Mouse (Mus musculus) ES-E14 (cell line): ENCODE data around the gene Mapk8ip1. TPM values are rescaled to one million over a fixed set of nuclear protein-coding genes. Genes with fewer than 3 reads are reported as not detected.

Experiments used
- DNase-seq: peaks from one replicate; pipeline ENCODE4 v3.0.0-alpha.2; 2013; ENCODE audit warnings: low read depth, low spot score
- H3K27ac ChIP-seq: 2 replicates; pipeline ENCODE4 v1.5.1; 2012; ENCODE audit warnings: low read depth, mild to moderate bottlenecking, low read length, moderate library complexity, mixed read lengths; ENCODE audit not compliant: poor library complexity, insufficient read depth, severe bottlenecking
- H3K36me3 ChIP-seq: 2 replicates; pipeline ENCODE4 v1.6.1; 2012; ENCODE audit warnings: mild to moderate bottlenecking, low read length, moderate library complexity, mixed read lengths; ENCODE audit not compliant: control insufficient read depth, poor library complexity, insufficient read depth, severe bottlenecking
- H3K4me1 ChIP-seq, 2 experiments: fragments of 150-350 bp in 1 of 2; sonication (generic) in 1 of 2; 2 replicates each; pipeline ENCODE4 v1.6.1; 2012; ENCODE audit warnings: low read length in 2 of 2, mild to moderate bottlenecking in 1 of 2, mixed read lengths in 1 of 2; ENCODE audit not compliant: control insufficient read depth in 2 of 2, insufficient read depth in 2 of 2, poor library complexity in 1 of 2
- H3K4me3 ChIP-seq, 2 experiments: fragments of 150-350 bp in 1 of 2; sonication (generic) in 1 of 2; 2 replicates each; pipeline ENCODE4 v1.5.1; 2012; ENCODE audit warnings: low read length in 2 of 2, low read depth in 1 of 2, mild to moderate bottlenecking in 1 of 2, mixed read lengths in 1 of 2; ENCODE audit not compliant: insufficient read depth in 1 of 2, poor library complexity in 1 of 2, severe bottlenecking in 1 of 2
- H3K9ac ChIP-seq: 2 replicates; pipeline ENCODE4 v1.6.1; 2012; ENCODE audit warnings: low read depth, mild to moderate bottlenecking, low read length, mixed read lengths; ENCODE audit not compliant: poor library complexity, insufficient read depth, severe bottlenecking
- H3K9me3 ChIP-seq: fragments of 150-350 bp; sonication (generic); 2 replicates; pipeline ENCODE4 v1.6.1; 2012; ENCODE audit warnings: low read depth, mild to moderate bottlenecking, low read length; ENCODE audit not compliant: control insufficient read depth, insufficient read depth
- CHD2 ChIP-seq: IDR thresholded peaks from 2 replicates; pipeline ENCODE4 v1.6.1; 2014; ENCODE audit warnings: mild to moderate bottlenecking, low read depth, low read length, inconsistent platforms
- HCFC1 ChIP-seq: IDR thresholded peaks from 2 replicates; pipeline ENCODE4 v1.6.1; 2012; ENCODE audit warnings: low read length, inconsistent platforms, borderline replicate concordance; ENCODE audit not compliant: insufficient read depth
- MAFK ChIP-seq: IDR thresholded peaks from 2 replicates; pipeline ENCODE4 v1.6.1; 2014; ENCODE audit warnings: mild to moderate bottlenecking, low read depth, low read length, inconsistent platforms; ENCODE audit not compliant: insufficient read depth
- ZC3H11A ChIP-seq: IDR thresholded peaks from 2 replicates; pipeline ENCODE4 v1.6.1; 2012; ENCODE audit warnings: low read depth, mild to moderate bottlenecking, inconsistent platforms, low read length, borderline replicate concordance
- ZNF384 ChIP-seq: IDR thresholded peaks from 2 replicates; pipeline ENCODE4 v1.6.1; 2012; ENCODE audit warnings: low read depth, low read length, inconsistent platforms
- in situ Hi-C, 2 experiments: fragments of 600-800 bp; cut with MboI; formaldehyde crosslinking; loops; one replicate each; pipeline ENCODE4 v1.15.1; 2025; ENCODE audit warnings: low sequenced_read_pairs in 2 of 2, inconsistent platforms in 1 of 2; ENCODE audit not compliant: unreplicated experiment in 2 of 2
- total RNA-seq: library from RNA; depleted of rRNA; stranded (reverse); fragments of 300-350 nt; gene quantifications from 2 replicates; pipeline ENCODE4 v1.2.3, GENCODE M21; 2012

Gene Mapk8ip1
- total RNA-seq, 1 experiment = 11.6 TPM

GRCm38 (mm10) chr2:92387646-92388045 lies 13.4 kb downstream of the Mapk8ip1 start:
- Histone ChIP-seq H3K4me3 (no peak overlapping the region), H3K27ac (no peak overlapping the region), H3K9me3 (no peaks in the 10 kb centered on the region), H3K4me1 (peaks cover 2 to 11% of the 10 kb centered on the region in 2 experiments; a peak in 1 of 4 replicates), H3K9ac (no peak overlapping the region), H3K36me3 (peaks cover 22% of the 10 kb centered on the region; the same call in 1 of the 2 replicates)
- TF ChIP-seq MAFK = no peak
- no peak for TF ChIP-seq ZC3H11A
- no peak for TF ChIP-seq HCFC1
- TF ChIP-seq CHD2 = no peak
- TF ChIP-seq ZNF384 = no peak
- in situ Hi-C loops = no loop called here
- no peak for DNase-seq

DNA sequence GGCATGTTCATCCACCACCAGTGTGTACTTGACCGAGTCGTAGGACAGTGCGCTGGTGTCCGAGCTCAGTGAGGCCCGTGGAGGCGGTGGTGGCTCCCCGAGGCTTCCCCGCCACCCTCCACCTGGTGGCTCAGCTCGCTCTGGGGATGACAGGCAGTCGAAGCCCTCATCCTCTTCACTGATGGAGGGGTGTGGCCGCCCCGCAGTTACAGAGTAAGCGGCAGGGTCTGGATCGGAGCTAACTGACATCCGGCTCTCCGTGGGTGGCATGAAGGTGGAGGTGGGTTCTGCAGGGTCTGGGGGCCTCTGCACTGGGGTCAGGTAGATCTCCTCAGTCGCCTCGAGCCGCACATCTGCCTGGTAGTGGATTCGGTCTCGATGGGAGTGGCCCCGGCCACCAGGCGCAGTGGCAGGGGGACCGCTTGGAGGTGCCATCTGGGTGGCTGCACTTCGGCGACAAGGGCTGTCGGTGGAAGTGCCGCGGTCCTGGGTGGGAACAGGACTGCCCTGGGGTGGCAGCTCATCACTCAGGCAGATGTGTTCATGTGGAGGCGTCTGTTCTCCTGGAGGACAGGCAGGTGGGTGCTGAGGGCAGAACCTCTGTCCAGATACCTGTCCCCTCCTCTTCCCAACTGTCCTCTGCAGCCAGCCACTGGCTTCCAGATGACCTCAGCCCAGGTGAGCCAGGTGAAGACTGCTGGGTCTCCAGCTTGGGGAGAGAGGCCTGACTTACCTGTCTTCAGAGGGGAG lies 14.1 kb downstream of the Mapk8ip1 start:
- H3K4me1 ChIP-seq = peaks cover 2 to 10% of the 10 kb centered on the region in 2 experiments; a peak in 1 of 4 replicates
- H3K36me3 ChIP-seq = peaks cover 25% of the 10 kb centered on the region; the same call in 1 of the 2 replicates
- in situ Hi-C loops = no loop called here

DNA sequence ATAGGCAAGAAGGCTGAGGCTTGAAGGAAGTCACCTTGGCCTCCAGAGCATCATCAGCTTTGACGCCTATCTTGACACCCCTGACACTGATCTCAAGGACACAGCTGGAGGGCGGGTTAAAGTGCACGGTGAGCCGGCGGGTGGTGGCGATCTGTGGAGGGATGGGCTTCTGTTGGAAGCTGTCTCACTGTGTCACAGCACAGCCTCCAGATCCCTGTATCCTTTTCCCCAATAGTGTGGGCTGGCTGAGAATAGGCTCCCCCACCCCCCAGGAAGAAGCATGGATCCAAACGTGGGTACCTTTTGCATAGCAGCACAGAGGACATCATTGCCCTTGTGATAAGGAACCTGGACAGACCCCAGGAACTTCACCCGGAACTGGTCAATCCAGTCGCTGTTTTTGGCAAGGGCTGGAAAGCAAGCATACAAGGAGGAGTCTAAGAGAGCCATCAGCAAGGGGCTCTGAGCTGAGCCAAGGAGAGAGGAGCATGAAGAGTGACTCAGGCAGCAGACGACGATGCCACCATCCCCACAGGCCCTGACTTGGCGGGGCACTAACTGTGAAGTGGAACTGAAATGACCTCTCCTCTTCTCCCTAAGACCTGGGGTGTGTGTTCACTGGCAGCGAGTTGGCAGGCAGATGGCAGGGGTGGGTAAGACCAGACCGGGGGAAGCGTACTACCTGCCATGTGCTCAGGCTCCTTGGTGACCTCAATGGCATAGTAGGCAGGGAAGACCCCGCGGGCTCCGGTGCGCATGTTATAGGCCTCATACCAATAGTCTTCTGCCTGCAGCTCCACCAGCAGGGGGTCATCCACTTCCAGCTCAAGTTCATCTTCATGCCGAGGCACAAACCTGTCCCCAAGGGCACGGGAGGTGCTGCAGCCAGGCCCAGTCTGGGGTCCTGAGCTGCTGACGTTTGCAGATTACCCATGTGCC lies 15.7 kb downstream of the Mapk8ip1 start:
- DNase-seq = no peak
- TF ChIP-seq HCFC1 (no peak), CHD2 (no peak), MAFK (no peak), ZC3H11A (no peak), ZNF384 (no peak)
- Histone ChIP-seq H3K4me3 (no peak overlapping the region), H3K36me3 (peaks cover 25% of the 10 kb centered on the region; the same call in 1 of the 2 replicates), H3K27ac (no peak overlapping the region; the same call in 1 of the 2 replicates), H3K9me3 (no peaks in the 10 kb centered on the region), H3K4me1 (peaks cover 2 to 9% of the 10 kb centered on the region in 2 experiments; a peak in 1 of 4 replicates), H3K9ac (no peak overlapping the region)
- in situ Hi-C loops = no loop called here

More for the DNA sequence above, 14.1 kb downstream of the Mapk8ip1 start:
- Histone ChIP-seq H3K4me3 (no peak overlapping the region), H3K9ac (0 out of 2 replicates have a peak overlapping the region, but pooled peaks have one; percentile 19), H3K9me3 (no peaks in the 10 kb centered on the region), H3K27ac (no peak overlapping the region)
- DNase-seq = no peak
- TF ChIP-seq ZNF384 = no peak
- no peak for TF ChIP-seq CHD2
- no peak for TF ChIP-seq MAFK
- no peak for TF ChIP-seq HCFC1
- TF ChIP-seq ZC3H11A = no peak

GRCm38 (mm10) chr2:92384101-92384500 lies 17.0 kb downstream of the Mapk8ip1 start:
- H3K9ac ChIP-seq = no peak overlapping the region
- no peak for DNase-seq
- no peak for TF ChIP-seq ZNF384
- no peak for TF ChIP-seq ZC3H11A
- TF ChIP-seq CHD2 = no peak
- TF ChIP-seq HCFC1 = no peak
- H3K9me3 ChIP-seq = no peaks in the 10 kb centered on the region
- peaks cover 27% of the 10 kb centered on the region; the same call in 1 of the 2 replicates for H3K36me3 ChIP-seq
- peaks cover 2 to 7% of the 10 kb centered on the region in 2 experiments; a peak in 1 of 4 replicates for H3K4me1 ChIP-seq
- H3K4me3 ChIP-seq = no peak overlapping the region
- H3K27ac ChIP-seq = no peak overlapping the region
- in situ Hi-C loops = no loop called here
